Mouse (Mus musculus): Measurements from ENCODE around the gene Ankrd33. TPM values are rescaled to one million over a fixed set of nuclear protein-coding genes. Genes with fewer than 3 reads are reported as not detected.

Ankrd33 gene
- total and polyA plus RNA-seq, 2 experiments from 2014 or later: not detected

DNA sequence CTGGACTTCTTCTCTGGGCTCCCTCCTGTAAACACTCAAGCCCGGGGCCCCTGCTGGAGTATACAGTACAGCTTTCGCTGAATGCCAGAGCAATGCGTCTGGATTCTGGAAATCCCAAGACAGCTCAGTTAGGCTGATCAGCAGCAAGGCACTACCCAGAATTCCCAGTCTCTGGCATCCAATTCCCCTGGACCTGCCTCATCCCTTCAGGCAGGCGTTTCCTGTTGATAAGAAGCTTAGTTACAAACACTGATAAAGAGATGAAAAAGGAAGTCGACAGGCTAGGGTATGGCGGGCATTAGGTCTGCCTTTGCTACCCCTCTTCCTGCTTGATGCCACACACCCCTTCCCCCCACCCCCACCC is 32.3 kb downstream of the Ankrd33 start:
- no peak overlapping the region for H3K27ac ChIP-seq
- no peaks in the 10 kb centered on the region for H3K27me3 ChIP-seq (ENCODE audit: insufficient read depth, low read length)
- no peak overlapping the region for H3K4me3 ChIP-seq (ENCODE audit: low read length)
- 63% methylated on average over 6 of the region's 6 CpGs for WGBS
- no peak overlapping the region for H3K4me2 ChIP-seq (ENCODE audit: low read depth, low read length)
- no peak for ATAC-seq
- DNase-seq (ENCODE audit: low spot score): no peak
- no peak for TF ChIP-seq CTCF (IDR thresholded peaks at IDR 0.05; ENCODE audit: low read depth)
- no peaks in the 10 kb centered on the region for H3K9me3 ChIP-seq (ENCODE audit: low read length)
- no peak overlapping the region for H3K9ac ChIP-seq (replicated peaks; ENCODE audit: low read length)
- peaks cover 10% of the 10 kb centered on the region; the same call in 1 of the 2 replicates for H3K4me1 ChIP-seq (ENCODE audit: insufficient read depth, low read length)
- no peaks in the 10 kb centered on the region for H3K36me3 ChIP-seq (ENCODE audit: insufficient read depth, low read length)

DNA sequence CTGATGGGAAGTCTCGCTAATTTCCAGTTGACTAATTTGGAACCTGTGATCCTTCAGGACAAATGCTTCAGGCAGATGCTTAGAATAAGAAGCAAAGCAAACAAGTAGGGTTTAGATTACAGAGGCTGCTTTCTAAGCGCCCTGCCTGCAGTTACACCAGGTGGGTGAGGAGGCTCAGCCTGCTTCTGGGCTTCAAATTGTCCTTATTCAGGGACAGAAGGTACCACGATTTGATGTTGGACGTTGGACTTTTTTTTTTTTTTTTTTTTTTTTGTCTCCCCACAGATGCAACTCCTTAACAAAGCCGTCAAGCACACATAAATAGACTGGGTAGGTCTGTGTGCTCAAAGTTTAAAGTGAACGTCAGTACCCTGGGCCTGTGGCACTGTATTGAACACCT is 33.0 kb downstream of the Ankrd33 start:
- no peak overlapping the region for H3K4me2 ChIP-seq (ENCODE audit: low read depth, low read length)
- TF ChIP-seq CTCF (IDR thresholded peaks at IDR 0.05; ENCODE audit: low read depth): no peak
- DNase-seq (ENCODE audit: low spot score) (no peak), ATAC-seq (no peak)
- 78% methylated on average over 6 of the region's 6 CpGs for WGBS
- no peak overlapping the region for H3K4me3 ChIP-seq (ENCODE audit: low read length)
- H3K27me3 ChIP-seq (ENCODE audit: insufficient read depth, low read length): no peaks in the 10 kb centered on the region
- peaks cover 5% of the 10 kb centered on the region; the same call in 1 of the 2 replicates for H3K4me1 ChIP-seq (ENCODE audit: insufficient read depth, low read length)
- no peak overlapping the region for H3K9ac ChIP-seq (replicated peaks; ENCODE audit: low read length)
- no peaks in the 10 kb centered on the region for H3K36me3 ChIP-seq (ENCODE audit: insufficient read depth, low read length)
- H3K9me3 ChIP-seq (ENCODE audit: low read length): no peaks in the 10 kb centered on the region
- no peak overlapping the region for H3K27ac ChIP-seq

DNA sequence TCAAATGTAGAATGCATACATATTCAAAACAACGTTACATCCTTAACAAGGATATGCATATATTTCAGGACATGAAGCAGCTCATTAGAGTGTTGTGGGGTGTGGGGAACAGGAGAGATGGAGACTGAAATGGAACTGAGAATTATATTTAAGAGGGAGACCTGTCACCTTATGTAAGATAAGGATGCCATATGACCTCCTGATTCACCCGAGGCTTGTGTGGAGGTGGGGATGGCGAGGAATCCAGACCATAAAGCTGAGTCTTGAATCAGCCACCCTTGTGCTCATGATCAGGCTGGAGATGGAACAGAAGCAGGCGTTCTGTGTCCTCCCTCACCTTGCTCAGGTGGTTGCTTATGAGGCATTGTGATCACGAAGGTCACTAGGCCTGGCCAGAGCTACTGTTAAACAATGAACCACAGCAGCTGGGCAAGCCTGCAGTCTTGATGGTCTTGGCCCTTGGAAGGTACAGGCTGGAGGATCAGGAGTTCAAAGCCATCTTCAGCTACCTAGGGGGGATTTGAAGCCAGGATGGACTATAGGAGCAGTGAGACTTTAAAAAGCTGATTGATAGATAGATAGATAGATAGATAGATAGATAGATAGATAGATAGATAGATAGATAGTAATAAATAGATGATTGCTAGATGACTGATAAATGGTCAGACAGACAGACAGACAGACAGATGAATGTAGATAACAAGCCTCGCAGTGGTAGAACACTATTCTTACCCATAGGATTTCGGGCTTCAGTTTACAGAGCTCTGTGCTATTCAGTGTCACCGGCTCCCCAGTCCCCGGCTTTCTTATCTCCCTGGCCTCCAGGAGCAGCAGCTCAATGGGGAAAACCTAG is 36.1 kb downstream of the Ankrd33 start:
- no peak for TF ChIP-seq CTCF (IDR thresholded peaks at IDR 0.05; ENCODE audit: low read depth)
- H3K9ac ChIP-seq (replicated peaks; ENCODE audit: low read length): no peak overlapping the region
- no peaks in the 10 kb centered on the region for H3K27me3 ChIP-seq (ENCODE audit: insufficient read depth, low read length)
- no peak for ATAC-seq
- DNase-seq (ENCODE audit: low spot score): no peak
- 75% methylated on average over 9 of the region's 9 CpGs for WGBS
- H3K4me1 ChIP-seq (ENCODE audit: insufficient read depth, low read length): no peaks in the 10 kb centered on the region
- no peak overlapping the region for H3K4me3 ChIP-seq (ENCODE audit: low read length)
- no peaks in the 10 kb centered on the region for H3K9me3 ChIP-seq (ENCODE audit: low read length)
- H3K36me3 ChIP-seq (ENCODE audit: insufficient read depth, low read length): no peaks in the 10 kb centered on the region
- H3K27ac ChIP-seq: no peak overlapping the region
- no peak overlapping the region for H3K4me2 ChIP-seq (ENCODE audit: low read depth, low read length)

DNA sequence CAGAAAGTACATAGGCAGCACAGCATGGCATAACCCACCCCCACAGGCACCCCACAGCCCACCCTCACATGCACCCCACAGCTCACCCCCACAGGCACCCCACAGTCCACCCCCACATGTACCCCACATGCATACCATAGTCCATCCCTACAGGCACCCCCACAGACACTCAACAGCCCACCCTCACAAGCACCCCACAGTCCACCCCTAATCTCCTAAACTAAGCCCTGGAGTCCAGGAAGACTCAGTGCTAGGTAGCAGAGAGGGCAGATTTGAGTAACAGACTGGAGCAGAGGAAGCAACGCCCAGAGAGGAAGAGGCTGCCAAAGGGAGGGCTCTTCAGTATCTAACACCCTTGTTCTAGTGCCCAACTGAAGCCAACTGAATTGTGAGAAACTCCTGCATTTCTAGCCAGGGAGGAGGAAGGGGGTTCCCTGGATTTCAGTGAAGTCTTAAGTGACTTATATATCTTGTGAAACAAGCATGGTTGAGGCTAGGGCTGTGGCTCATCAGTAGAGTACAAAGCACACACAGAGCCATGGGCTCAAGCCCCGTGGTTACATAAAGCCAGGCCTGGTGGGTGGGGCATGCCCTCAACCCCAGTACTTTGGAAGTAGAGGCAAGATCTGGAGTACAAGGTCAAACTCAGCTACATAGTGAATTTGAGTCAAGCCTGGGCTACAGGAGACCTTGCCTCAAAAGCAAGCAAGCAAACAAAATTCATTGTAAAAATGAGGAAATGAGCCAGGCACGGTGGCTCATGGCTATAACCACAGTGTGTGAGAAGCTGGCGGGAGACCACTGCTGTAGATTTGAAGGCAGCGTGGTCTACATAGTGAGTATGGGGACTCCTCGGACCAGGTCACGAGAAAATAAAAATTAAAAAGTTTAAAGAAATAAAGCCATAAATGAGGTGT is 39.4 kb downstream of the Ankrd33 start:
- Histone ChIP-seq H3K4me2 (ENCODE audit: low read depth, low read length) (no peak overlapping the region), H3K4me1 (ENCODE audit: insufficient read depth, low read length) (no peaks in the 10 kb centered on the region), H3K9ac (replicated peaks; ENCODE audit: low read length) (no peak overlapping the region), H3K36me3 (ENCODE audit: insufficient read depth, low read length) (no peaks in the 10 kb centered on the region), H3K27ac (no peak overlapping the region), H3K9me3 (ENCODE audit: low read length) (no peaks in the 10 kb centered on the region), H3K27me3 (ENCODE audit: insufficient read depth, low read length) (no peaks in the 10 kb centered on the region), H3K4me3 (ENCODE audit: low read length) (no peak overlapping the region)
- TF ChIP-seq CTCF (IDR thresholded peaks at IDR 0.05; ENCODE audit: low read depth): no peak
- DNase-seq (ENCODE audit: low spot score) (no peak), ATAC-seq (no peak)
- 85% methylated on average over 7 of the region's 7 CpGs for WGBS

DNA sequence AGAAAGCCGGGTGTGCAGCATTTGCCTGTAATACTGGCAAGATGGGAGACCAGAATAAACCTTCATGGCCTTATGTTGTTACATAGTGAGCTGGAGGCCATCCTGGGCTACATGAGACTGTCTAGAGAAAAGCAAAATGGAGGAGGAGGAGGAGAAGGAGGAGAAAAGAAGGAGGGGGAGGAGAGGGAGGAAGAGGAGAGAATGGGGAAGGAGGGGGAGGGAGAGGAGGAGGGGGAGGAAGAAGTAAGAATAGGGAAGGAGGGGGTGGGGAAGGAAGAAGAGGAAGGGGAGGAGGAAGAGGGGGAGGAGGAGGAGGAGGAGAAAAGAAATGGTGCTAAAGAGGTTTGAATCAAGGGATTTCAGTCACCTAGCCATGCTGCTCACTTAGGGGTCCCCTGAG is 44.6 kb downstream of the Ankrd33 start:
- H3K36me3 ChIP-seq (ENCODE audit: insufficient read depth, low read length): no peaks in the 10 kb centered on the region
- no peak overlapping the region for H3K27ac ChIP-seq
- H3K9me3 ChIP-seq (ENCODE audit: low read length): no peaks in the 10 kb centered on the region
- no peaks in the 10 kb centered on the region for H3K27me3 ChIP-seq (ENCODE audit: insufficient read depth, low read length)
- 24% methylated on average over 1 of the region's 1 CpGs for WGBS
- H3K4me3 ChIP-seq (ENCODE audit: low read length): no peak overlapping the region
- no peak overlapping the region for H3K4me2 ChIP-seq (ENCODE audit: low read depth, low read length)
- peaks cover 17% of the 10 kb centered on the region; the same call in 1 of the 2 replicates for H3K4me1 ChIP-seq (ENCODE audit: insufficient read depth, low read length)
- no peak for ATAC-seq
- H3K9ac ChIP-seq (replicated peaks; ENCODE audit: low read length): no peak overlapping the region
- no peak for TF ChIP-seq CTCF (IDR thresholded peaks at IDR 0.05; ENCODE audit: low read depth)
- DNase-seq (ENCODE audit: low spot score): no peak

DNA sequence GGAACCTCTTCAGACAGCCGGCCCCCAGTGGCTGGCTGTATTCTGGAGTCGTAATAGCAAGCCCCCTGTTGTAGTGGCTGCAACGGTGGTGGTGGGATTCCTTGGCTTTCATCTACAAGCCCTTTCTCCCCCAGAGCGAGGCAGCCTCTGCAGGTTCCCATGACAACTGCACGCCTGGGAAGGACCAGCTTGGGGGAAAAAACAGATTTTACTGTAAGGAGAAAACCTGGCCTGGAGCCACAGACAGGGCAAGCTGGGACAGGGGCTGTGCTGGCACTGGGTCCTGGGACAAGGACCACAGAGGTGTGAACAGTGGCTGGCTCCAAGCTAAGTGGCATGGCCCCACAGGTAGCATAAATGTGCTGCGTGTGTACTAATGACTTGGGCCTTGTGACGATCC is 45.0 kb downstream of the Ankrd33 start:
- Histone ChIP-seq H3K36me3 (ENCODE audit: insufficient read depth, low read length) (no peaks in the 10 kb centered on the region), H3K4me2 (ENCODE audit: low read depth, low read length) (peak overlapping the region; percentile 27), H3K27me3 (ENCODE audit: insufficient read depth, low read length) (no peaks in the 10 kb centered on the region), H3K27ac (peak overlapping the region; percentile 17; the same call in 1 of the 2 replicates), H3K4me3 (ENCODE audit: low read length) (no peak overlapping the region), H3K9me3 (ENCODE audit: low read length) (no peaks in the 10 kb centered on the region), H3K4me1 (ENCODE audit: insufficient read depth, low read length) (peaks cover 17% of the 10 kb centered on the region; the same call in 1 of the 2 replicates), H3K9ac (replicated peaks; ENCODE audit: low read length) (no peak overlapping the region)
- DNase-seq (ENCODE audit: low spot score): peak; percentile 86
- 7% methylated on average over 7 of the region's 7 CpGs for WGBS
- TF ChIP-seq CTCF (IDR thresholded peaks at IDR 0.05; ENCODE audit: low read depth): no peak
- peak; percentile 85 for ATAC-seq

Measured in hindbrain, postnatal 0 days (tissue).